Mouse (Mus musculus): Measurements from ENCODE around the gene Ube4b. TPM values are rescaled to one million over a fixed set of nuclear protein-coding genes. Genes with fewer than 3 reads are reported as not detected.

Gene Ube4b
- polyA plus RNA-seq, 1 experiment from 2014 or later: 29.9 TPM

DNA sequence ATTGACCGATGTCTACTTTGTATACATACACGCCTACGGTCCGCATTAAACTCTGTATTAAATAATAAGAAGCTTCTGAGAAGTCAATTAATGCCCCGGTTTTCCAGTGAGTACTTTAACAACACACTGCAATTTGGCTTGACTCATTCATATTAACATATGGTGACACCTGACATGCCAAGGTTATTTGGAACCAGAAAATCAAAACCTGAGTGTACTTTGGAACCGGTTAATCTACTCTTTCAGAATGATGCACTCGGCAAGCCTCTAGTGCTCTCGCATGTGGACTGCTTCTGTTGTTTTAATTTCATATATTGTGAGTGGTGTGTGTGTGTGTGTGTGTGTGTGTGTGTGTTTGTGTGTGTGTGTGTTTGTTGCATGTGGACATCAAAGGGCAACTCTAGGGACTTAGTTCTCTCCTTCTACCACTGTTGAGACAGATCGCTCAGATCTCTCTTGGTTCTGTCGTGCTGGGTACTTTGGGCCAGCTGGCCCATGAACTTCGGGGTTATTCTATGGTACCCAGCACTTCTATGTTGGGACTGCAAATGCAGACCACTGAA, 112.2 kb downstream of the Ube4b start:
- H3K27ac ChIP-seq (ENCODE audit: low read length): no peak overlapping the region
- H3K4me2 ChIP-seq (ENCODE audit: low read depth, low read length): no peak overlapping the region
- H3K27me3 ChIP-seq (ENCODE audit: control insufficient read depth, insufficient read depth, low read length): no peaks in the 10 kb centered on the region
- H3K4me3 ChIP-seq (ENCODE audit: low read length): no peak overlapping the region
- H3K9ac ChIP-seq (ENCODE audit: low read length): no peak overlapping the region
- no peaks in the 10 kb centered on the region for H3K36me3 ChIP-seq (ENCODE audit: control insufficient read depth, insufficient read depth)
- no peak for ATAC-seq (replicated peaks; ENCODE audit: extremely low read depth, insufficient read depth, low FRiP score)
- H3K9me3 ChIP-seq (replicated peaks; ENCODE audit: control insufficient read depth, low read length): no peaks in the 10 kb centered on the region
- WGBS: 87% methylated on average over 11 of the region's 11 CpGs
- peaks cover 6% of the 10 kb centered on the region for H3K4me1 ChIP-seq (ENCODE audit: control insufficient read depth, insufficient read depth, low read length)

DNA sequence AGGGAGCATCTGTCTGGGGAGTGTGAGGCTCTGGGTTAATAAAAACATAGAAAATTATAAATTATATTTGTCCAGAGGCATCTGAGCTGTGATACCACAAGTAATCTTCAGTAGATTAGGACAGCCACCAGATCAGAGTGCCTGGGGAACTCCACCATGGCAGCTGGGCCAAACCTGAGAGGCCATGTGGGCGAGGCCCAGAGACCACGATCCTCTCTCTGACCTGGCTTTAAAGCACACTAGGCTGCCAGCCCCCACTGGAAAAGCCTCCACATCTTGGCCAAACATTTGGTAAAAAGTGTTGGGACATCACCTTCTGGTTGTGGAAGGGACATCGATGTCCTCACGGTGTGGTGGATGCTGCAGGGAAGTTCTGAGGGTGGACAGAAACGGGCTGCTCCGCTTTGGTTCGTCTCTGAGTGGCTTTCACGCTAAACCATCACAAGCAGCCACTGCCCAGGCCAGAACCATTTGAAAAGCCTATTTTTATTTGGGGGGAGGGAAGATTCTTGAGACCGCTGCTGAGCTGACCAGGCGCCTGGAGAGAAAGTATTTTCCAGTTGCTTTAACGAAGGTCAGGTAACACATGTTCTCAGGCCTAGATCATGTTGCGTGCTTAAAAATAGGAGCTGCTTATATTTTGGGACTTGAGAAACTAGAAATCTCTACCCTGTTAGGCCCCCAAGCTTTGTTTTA, 112.8 kb downstream of the Ube4b start:
- 68% methylated on average over 12 of the region's 12 CpGs for WGBS
- no peak for ATAC-seq (replicated peaks; ENCODE audit: extremely low read depth, insufficient read depth, low FRiP score)
- no peak overlapping the region for H3K27ac ChIP-seq (ENCODE audit: low read length)

DNA sequence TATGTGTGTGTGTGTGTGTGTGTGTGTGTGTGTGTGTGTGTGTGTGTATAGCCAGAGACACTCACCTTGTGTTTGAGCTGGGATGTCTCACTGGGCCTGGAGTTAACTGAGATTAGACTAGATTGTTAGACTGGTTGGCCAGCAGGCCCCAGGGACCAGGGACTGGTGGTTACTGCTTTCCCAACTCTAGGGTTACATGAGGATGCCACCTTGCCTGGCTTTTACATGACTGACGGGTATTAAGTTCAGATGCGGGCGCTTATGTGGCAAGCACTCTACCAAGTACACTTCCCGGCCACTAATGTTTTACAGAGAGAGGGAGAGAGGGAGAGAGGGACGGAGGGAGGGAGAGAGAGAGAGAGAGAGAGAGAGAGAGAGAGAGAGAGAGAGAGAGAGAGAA, 114.6 kb downstream of the Ube4b start:
- no peak overlapping the region for H3K4me3 ChIP-seq (ENCODE audit: low read length)
- no peak for ATAC-seq (replicated peaks; ENCODE audit: extremely low read depth, insufficient read depth, low FRiP score)
- no peaks in the 10 kb centered on the region for H3K36me3 ChIP-seq (ENCODE audit: control insufficient read depth, insufficient read depth)
- H3K9ac ChIP-seq (ENCODE audit: low read length): no peak overlapping the region
- WGBS: 91% methylated on average over 5 of the region's 5 CpGs
- H3K27me3 ChIP-seq (ENCODE audit: control insufficient read depth, insufficient read depth, low read length): no peaks in the 10 kb centered on the region
- no peak overlapping the region for H3K27ac ChIP-seq (ENCODE audit: low read length)
- H3K4me1 ChIP-seq (ENCODE audit: control insufficient read depth, insufficient read depth, low read length): no peaks in the 10 kb centered on the region; the same call in 1 of the 2 replicates
- no peaks in the 10 kb centered on the region for H3K9me3 ChIP-seq (replicated peaks; ENCODE audit: control insufficient read depth, low read length)
- no peak overlapping the region for H3K4me2 ChIP-seq (ENCODE audit: low read depth, low read length)

More for the DNA sequence above, 112.8 kb downstream of the Ube4b start:
- H3K27me3 ChIP-seq (ENCODE audit: control insufficient read depth, insufficient read depth, low read length): no peaks in the 10 kb centered on the region
- H3K4me2 ChIP-seq (ENCODE audit: low read depth, low read length): no peak overlapping the region
- no peaks in the 10 kb centered on the region for H3K9me3 ChIP-seq (replicated peaks; ENCODE audit: control insufficient read depth, low read length)
- H3K36me3 ChIP-seq (ENCODE audit: control insufficient read depth, insufficient read depth): no peaks in the 10 kb centered on the region
- no peak overlapping the region for H3K9ac ChIP-seq (ENCODE audit: low read length)
- no peaks in the 10 kb centered on the region; the same call in 1 of the 2 replicates for H3K4me1 ChIP-seq (ENCODE audit: control insufficient read depth, insufficient read depth, low read length)
- H3K4me3 ChIP-seq (ENCODE audit: low read length): no peak overlapping the region

DNA sequence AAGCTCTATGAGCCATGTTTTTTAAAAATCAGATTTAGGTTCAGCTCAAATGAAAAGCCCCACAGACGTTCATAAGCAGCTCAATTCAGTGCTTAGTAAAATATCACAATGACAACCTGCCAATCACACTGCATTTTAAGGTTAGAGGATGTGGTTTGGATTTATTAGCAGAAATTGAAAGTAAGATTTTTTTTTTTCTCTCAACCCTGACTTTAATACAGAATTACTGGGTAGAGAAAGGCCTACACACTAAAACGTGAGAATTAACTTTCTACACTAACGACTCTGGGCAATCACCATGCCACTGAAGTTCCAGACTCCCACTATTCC, 118.1 kb downstream of the Ube4b start:
- Histone ChIP-seq H3K27me3 (ENCODE audit: control insufficient read depth, insufficient read depth, low read length) (no peaks in the 10 kb centered on the region), H3K4me1 (ENCODE audit: control insufficient read depth, insufficient read depth, low read length) (peaks cover 15% of the 10 kb centered on the region), H3K4me3 (ENCODE audit: low read length) (peak overlapping the region; percentile 92), H3K27ac (ENCODE audit: low read length) (peak overlapping the region; percentile 83), H3K9ac (ENCODE audit: low read length) (peak overlapping the region; percentile 84), H3K36me3 (ENCODE audit: control insufficient read depth, insufficient read depth) (no peaks in the 10 kb centered on the region), H3K4me2 (ENCODE audit: low read depth, low read length) (peak overlapping the region; percentile 77), H3K9me3 (replicated peaks; ENCODE audit: control insufficient read depth, low read length) (no peaks in the 10 kb centered on the region)
- no peak for ATAC-seq (replicated peaks; ENCODE audit: extremely low read depth, insufficient read depth, low FRiP score)
- 68% methylated on average over 3 of the region's 3 CpGs for WGBS

DNA sequence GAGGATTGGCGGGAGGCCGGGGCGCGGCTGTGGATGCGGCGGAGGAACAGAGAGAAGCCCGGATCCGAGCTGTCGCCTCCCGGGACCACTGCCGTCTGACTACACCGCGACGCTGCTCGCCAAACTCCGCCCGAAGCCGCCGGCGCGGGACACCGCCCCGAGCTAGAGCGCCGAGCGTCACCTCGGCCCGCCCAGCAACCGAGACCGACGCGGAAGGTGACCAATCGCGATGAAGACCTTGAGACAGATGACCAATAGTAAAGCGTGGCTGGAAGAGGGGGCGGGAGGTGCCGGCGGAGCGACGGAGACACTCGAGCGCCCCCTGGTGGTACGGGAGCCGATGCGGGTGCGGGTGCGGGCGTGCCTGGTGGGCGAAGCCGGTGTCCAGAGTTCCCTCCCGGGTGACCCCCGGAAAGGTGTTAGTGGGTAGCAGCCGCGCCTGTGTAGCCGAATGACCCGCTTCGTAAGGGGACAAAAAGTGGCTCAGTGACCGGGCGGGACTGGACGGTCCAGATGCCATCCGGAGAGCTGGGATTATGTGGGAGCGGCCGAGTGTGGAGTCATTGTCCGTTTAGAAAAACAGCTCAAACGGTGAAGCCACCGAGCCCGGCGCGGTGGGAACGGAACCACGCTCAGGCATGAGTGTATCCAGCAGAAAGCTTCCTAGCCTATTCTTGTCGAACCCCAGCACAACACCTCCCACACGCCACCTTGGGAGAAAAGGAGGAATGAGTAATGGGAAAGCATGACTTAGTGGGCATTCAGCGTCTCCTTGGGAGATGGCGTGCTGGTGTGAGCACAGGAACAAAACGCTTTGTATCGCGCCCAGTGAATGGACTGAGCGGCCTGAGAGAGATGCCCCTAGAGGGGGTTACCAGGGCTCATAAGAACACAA, 118.7 kb downstream of the Ube4b start, which contains the start of gene Kif1b:
TSS of gene Kif1b (minus strand) at position 98 of the 895 bp plus-strand sequence.
- under 1% methylated on average over 79 of the region's 79 CpGs for WGBS
- Histone ChIP-seq H3K27ac (ENCODE audit: low read length) (peak within 1 kb of the TSS; percentile 96), H3K9me3 (replicated peaks; ENCODE audit: control insufficient read depth, low read length) (no peaks in the 10 kb centered on the region), H3K4me1 (ENCODE audit: control insufficient read depth, insufficient read depth, low read length) (peaks cover 21% of the 10 kb centered on the region), H3K9ac (ENCODE audit: low read length) (peak within 1 kb of the TSS; percentile 97), H3K4me3 (ENCODE audit: low read length) (peak within 1 kb of the TSS; percentile 92), H3K27me3 (ENCODE audit: control insufficient read depth, insufficient read depth, low read length) (no peaks in the 10 kb centered on the region), H3K36me3 (ENCODE audit: control insufficient read depth, insufficient read depth) (no peaks in the 10 kb centered on the region), H3K4me2 (ENCODE audit: low read depth, low read length) (peak within 1 kb of the TSS; percentile 83)
- ATAC-seq (replicated peaks; ENCODE audit: extremely low read depth, insufficient read depth, low FRiP score): peak; percentile 98

DNA sequence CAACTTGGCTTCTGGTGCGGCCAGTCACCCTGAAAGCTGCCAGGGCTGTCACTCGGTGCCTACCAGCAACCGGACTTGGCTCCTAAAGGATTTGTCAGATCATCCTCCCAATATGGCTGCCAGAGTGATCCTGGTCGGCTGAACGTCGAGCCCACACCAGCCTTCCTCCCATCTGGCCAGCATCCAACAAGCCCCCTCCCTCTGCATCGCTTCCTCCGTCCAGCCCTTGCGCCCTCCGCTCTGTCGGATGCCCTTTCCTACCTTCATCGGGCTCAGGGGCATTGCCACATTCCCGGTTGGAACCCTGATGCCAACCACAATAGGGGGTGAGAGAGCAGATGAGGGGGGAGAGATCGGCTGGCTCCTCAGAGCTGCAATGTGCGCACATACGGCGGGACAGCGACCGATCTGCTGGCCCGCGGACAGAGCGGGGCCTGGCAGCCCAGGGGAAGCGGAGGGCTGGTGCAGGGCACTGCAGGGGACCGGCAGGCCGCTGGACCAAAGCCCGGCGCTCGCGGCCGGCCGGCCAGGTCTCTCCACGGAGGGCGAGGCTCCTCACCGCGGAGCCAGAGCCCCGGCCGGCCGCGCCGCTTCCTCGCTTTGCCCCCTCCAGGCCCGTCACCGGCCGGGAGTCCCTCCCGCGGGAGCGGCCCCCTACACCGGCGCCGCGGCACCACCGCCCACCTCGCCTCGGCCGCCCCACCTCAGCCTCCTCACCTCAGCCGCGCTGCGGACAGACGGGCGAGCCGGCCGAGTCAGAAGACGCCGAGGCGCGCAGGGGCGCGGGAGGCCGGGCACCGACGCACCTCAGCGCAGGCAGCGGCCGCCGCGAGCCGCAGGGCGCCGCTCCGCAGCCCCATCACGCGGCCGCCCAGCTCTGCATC, 119.6 kb downstream of the Ube4b start:
- WGBS: under 1% methylated on average over 83 of the region's 83 CpGs
- H3K27me3 ChIP-seq (ENCODE audit: control insufficient read depth, insufficient read depth, low read length): no peaks in the 10 kb centered on the region
- H3K27ac ChIP-seq (ENCODE audit: low read length): peak overlapping the region; percentile 96

DNA sequence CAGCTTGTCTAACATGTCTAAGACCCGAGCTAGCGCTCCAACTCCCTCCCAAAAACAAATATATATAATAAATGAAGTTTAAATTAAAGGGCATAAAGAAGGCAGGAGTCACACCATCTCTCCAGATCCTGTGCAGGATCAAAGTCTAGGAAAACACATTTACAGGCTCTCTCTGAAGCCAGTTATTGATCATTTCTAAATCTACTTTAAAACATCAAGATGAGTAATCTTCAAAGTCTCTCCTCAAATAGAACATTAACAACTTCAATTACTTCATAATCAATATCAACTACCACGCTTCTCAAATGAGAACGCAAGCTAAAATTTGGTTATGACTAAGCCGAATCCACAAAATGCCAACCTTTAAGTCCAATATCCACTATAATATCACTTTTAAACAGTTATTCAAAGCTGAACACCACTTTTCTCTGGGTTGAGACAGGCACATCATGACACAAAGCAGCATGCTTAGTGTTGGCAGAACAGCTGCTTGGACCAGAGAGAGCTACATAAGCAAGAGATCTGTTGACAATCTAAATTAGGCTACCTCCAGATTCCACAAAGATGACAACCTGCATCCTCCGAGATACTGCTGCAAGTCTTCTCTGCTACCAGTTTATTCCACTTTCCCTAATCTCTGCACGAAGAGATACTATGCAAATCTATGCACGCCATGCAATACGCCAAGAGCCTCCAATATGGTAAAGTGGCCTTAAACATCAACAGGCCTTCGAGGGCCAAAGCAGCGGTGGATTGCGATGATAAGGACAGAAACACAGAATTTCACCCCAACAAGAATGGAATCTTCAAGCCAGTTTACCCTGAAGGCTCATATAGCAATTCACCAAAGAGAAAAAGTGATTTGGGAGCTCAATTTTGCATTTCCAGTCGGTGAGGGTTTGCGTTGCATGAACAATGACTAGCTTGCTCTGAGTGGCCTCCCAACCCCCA, 120.5 kb downstream of the Ube4b start:
- Histone ChIP-seq H3K9me3 (replicated peaks; ENCODE audit: control insufficient read depth, low read length) (no peaks in the 10 kb centered on the region), H3K27me3 (ENCODE audit: control insufficient read depth, insufficient read depth, low read length) (no peaks in the 10 kb centered on the region), H3K9ac (ENCODE audit: low read length) (peak overlapping the region; percentile 97), H3K27ac (ENCODE audit: low read length) (peak overlapping the region; percentile 96), H3K4me2 (ENCODE audit: low read depth, low read length) (peak overlapping the region; percentile 83), H3K4me3 (ENCODE audit: low read length) (peak overlapping the region; percentile 92), H3K36me3 (ENCODE audit: control insufficient read depth, insufficient read depth) (no peaks in the 10 kb centered on the region), H3K4me1 (ENCODE audit: control insufficient read depth, insufficient read depth, low read length) (peaks cover 35% of the 10 kb centered on the region)
- ATAC-seq (replicated peaks; ENCODE audit: extremely low read depth, insufficient read depth, low FRiP score): no peak
- 32% methylated on average over 14 of the region's 14 CpGs for WGBS

More for the DNA sequence above, 119.6 kb downstream of the Ube4b start:
- peaks cover 27% of the 10 kb centered on the region for H3K4me1 ChIP-seq (ENCODE audit: control insufficient read depth, insufficient read depth, low read length)
- ATAC-seq (replicated peaks; ENCODE audit: extremely low read depth, insufficient read depth, low FRiP score): peak; percentile 47
- peak overlapping the region; percentile 83 for H3K4me2 ChIP-seq (ENCODE audit: low read depth, low read length)
- no peaks in the 10 kb centered on the region for H3K36me3 ChIP-seq (ENCODE audit: control insufficient read depth, insufficient read depth)
- peak overlapping the region; percentile 92 for H3K4me3 ChIP-seq (ENCODE audit: low read length)
- H3K9ac ChIP-seq (ENCODE audit: low read length): peak overlapping the region; percentile 97
- H3K9me3 ChIP-seq (replicated peaks; ENCODE audit: control insufficient read depth, low read length): no peaks in the 10 kb centered on the region

DNA sequence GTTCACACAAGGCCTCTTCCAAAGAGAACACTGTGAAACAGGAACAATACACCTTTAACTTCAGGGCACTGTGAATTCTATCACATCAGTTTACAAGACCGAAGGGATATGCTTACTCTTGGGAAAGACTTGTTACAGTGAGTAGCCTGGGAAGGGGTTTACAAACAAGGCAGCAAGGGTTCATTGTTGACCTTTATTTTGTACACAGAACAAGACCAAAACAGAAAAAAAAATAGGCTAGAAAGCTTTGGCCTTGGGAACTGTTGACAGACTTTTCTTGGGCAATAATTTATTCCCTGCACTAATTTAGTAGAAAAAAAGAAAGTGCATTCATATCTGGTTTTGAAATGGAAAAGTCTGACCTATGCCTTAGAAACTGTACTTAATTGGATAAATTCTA, 122.1 kb downstream of the Ube4b start:
- Histone ChIP-seq H3K4me3 (ENCODE audit: low read length) (no peak overlapping the region), H3K36me3 (ENCODE audit: control insufficient read depth, insufficient read depth) (no peaks in the 10 kb centered on the region), H3K27me3 (ENCODE audit: control insufficient read depth, insufficient read depth, low read length) (no peaks in the 10 kb centered on the region), H3K9me3 (replicated peaks; ENCODE audit: control insufficient read depth, low read length) (no peaks in the 10 kb centered on the region), H3K4me1 (ENCODE audit: control insufficient read depth, insufficient read depth, low read length) (peaks cover 40% of the 10 kb centered on the region), H3K4me2 (ENCODE audit: low read depth, low read length) (no peak overlapping the region), H3K9ac (ENCODE audit: low read length) (no peak overlapping the region), H3K27ac (ENCODE audit: low read length) (no peak overlapping the region)
- whole genome bisulfite sequencing: 65% methylated on average over 1 of the region's 1 CpGs
- ATAC-seq (replicated peaks; ENCODE audit: extremely low read depth, insufficient read depth, low FRiP score): no peak

Data from heart, embryonic 16.5 days (tissue).